Mouse (Mus musculus) MEL (cell line): ENCODE results near the gene Acer1.

Experiments
- CTCF ChIP-seq, 3 experiments: IDR thresholded peaks in 2 of 3; conservative IDR thresholded peaks in 1 of 3; 2 replicates each; pipeline ENCODE4 v1.5.1; 2011 to 2012; ENCODE audit warnings: low read length in 3 of 3, low read depth in 2 of 3, mild to moderate bottlenecking in 2 of 3, improper control_type of control experiment in 1 of 3, inconsistent platforms in 1 of 3, mixed read lengths in 1 of 3, moderate library complexity in 1 of 3; ENCODE audit not compliant: control insufficient read depth in 1 of 3, insufficient read depth in 1 of 3, poor library complexity in 1 of 3, severe bottlenecking in 1 of 3
- ELF1 ChIP-seq: IDR thresholded peaks from 2 replicates; pipeline ENCODE4 v1.6.1; 2014; ENCODE audit warnings: low read depth, mild to moderate bottlenecking, inconsistent platforms, low read length, improper control_type of control experiment, moderate library complexity
- MXI1 ChIP-seq: IDR thresholded peaks from 2 replicates; pipeline ENCODE4 v1.6.1; 2011; ENCODE audit warnings: mild to moderate bottlenecking, low read depth, low read length, improper control_type of control experiment
- MYC ChIP-seq: IDR thresholded peaks from 2 replicates; pipeline ENCODE4 v1.6.1; 2011; ENCODE audit warnings: low read depth, mild to moderate bottlenecking, low read length, improper control_type of control experiment, moderate library complexity
- POLR2A ChIP-seq, 2 experiments: IDR thresholded peaks; 2 replicates each; pipeline ENCODE4 v1.6.1; 2011 to 2012; ENCODE audit warnings: low read length in 2 of 2, mild to moderate bottlenecking in 2 of 2, control low read depth in 1 of 2, improper control_type of control experiment in 1 of 2, low read depth in 1 of 2, moderate library complexity in 1 of 2; ENCODE audit not compliant: control insufficient read depth in 1 of 2, insufficient read depth in 1 of 2, poor library complexity in 1 of 2
- UBTF ChIP-seq: IDR thresholded peaks from 2 replicates; pipeline ENCODE4 v1.6.1; 2012; ENCODE audit warnings: low read depth, mild to moderate bottlenecking, inconsistent platforms, low read length, improper control_type of control experiment, moderate library complexity, borderline replicate concordance; ENCODE audit not compliant: insufficient read depth
- ZC3H11A ChIP-seq: IDR thresholded peaks from 2 replicates; pipeline ENCODE4 v1.6.1; 2012; ENCODE audit warnings: low read depth, mild to moderate bottlenecking, inconsistent platforms, low read length, improper control_type of control experiment
- ZKSCAN1 ChIP-seq: IDR thresholded peaks from 2 replicates; pipeline ENCODE4 v1.6.1; 2012; ENCODE audit warnings: low read depth, mild to moderate bottlenecking, inconsistent platforms, low read length, improper control_type of control experiment, moderate library complexity

GRCm38 (mm10) chr17:56981049-56981448 lies 877 bp downstream of the Acer1 start:
- TF ChIP-seq POLR2A (IDR thresholded peaks at IDR 0.05; ENCODE audit: control insufficient read depth in 1 of 2, insufficient read depth in 1 of 2, low read depth in 1 of 2, low read length in 2 of 2, poor library complexity in 1 of 2) (no peak), CTCF (IDR thresholded peaks at IDR 0.05 in 2 of 3, conservative IDR thresholded peaks at IDR 0.05 in 1 of 3; ENCODE audit: control insufficient read depth in 1 of 3, insufficient read depth in 1 of 3, low read depth in 2 of 3, low read length in 3 of 3, poor library complexity in 1 of 3, severe bottlenecking in 1 of 3) (no peak), MXI1 (no peak), UBTF (no peak), ELF1 (no peak), ZC3H11A (no peak), ZKSCAN1 (no peak), MYC (no peak)
